Mouse (Mus musculus) midbrain, embryonic 14.5 days (tissue): ENCODE data around the gene Atp5s. TPM values are rescaled to one million over a fixed set of nuclear protein-coding genes. Genes with fewer than 3 reads are reported as not detected.

ENCODE experiments used
- microRNA counts: library from miRNA; unstranded; fragments of <30 nt; microRNA quantifications from one replicate; lab custom pipeline; 2016
- microRNA-seq: library from miRNA; unstranded; fragments of <30 nt; microRNA quantifications from one replicate; pipeline ENCODE4, GENCODE M21; 2016
- polyA plus RNA-seq: library from polyadenylated mRNA; unstranded; fragments of >200 nt; fragmentation: Nextera tagmentation; extraction: Ambion mirVana; gene quantifications from 2 replicates; pipeline ENCODE4 v1.2.1, GENCODE M21; 2014

The Atp5s gene
- polyA plus RNA-seq, 1 experiment from 2014 or later, result 31.8 TPM

MicroRNA genes within 50 kb of the gene (microRNA counts, 519-probe panel; counts per million panel counts)
- not detected for microRNA mmu-miR-681 (lab: Ali Mortazavi, UCI)

Small RNA genes lying within 50 kb of the gene (microRNA-seq; reads per million reads assigned to microRNA genes)
- gene Mir681, result not detected

Other genes with a start within 250 kb of the Atp5s start
- gene Vcpkmt, start 141.9 kb upstream of the Atp5s start, polyA plus RNA-seq, result 19.8 and 22.1 TPM in 2 replicates
- gene Sos2, start 43.1 kb upstream of the Atp5s start, polyA plus RNA-seq, result 14.2 and 15.0 TPM in 2 replicates
- 9.8 and 10.8 TPM in 2 replicates for gene L2hgdh, start 77 bp upstream of the Atp5s start, polyA plus RNA-seq
- gene Cdkl1, start 66.3 kb downstream of the Atp5s start, polyA plus RNA-seq, result 7.1 and 11.4 TPM in 2 replicates
- gene Atl1, start 167.7 kb downstream of the Atp5s start, polyA plus RNA-seq, result 140 and 157 TPM in 2 replicates
- gene Map4k5, start 168.2 kb downstream of the Atp5s start, polyA plus RNA-seq, result 25.4 and 40.0 TPM in 2 replicates